Mouse (Mus musculus): ENCODE measurements around the gene Bbs5.
"Not testable (repeated sequence)": the region's sequence is repeated elsewhere in the genome, so short reads cannot be mapped to it uniquely, and the experiment has no call there.

DNA sequence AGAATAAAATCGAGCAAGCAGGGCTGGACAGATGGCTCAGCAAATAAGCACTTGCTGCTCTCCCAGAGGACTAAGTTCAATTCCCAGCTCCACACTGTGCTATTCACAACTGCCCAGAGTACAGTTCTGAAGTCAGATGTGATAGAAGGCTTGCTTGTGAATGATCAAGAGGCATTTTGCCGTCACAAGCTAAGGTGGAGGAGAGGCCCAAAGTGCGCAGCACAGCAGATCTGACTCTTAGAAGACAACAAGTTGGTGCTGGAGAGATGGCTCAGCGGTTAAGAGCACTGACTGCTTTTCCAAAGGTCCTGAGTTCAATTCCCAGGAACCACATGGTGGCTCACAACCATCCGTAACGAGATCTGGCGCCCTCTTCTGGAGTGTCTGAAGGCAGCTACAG is 9.0 kb upstream of the Bbs5 start:
- TF ChIP-seq CTCF (conservative IDR thresholded peaks at IDR 0.05; ENCODE audit: low read length); POU5F1 (IDR thresholded peaks at IDR 0.05; ENCODE audit: borderline replicate concordance, low read length); NANOG (IDR thresholded peaks at IDR 0.05; ENCODE audit: borderline replicate concordance, low read length): not testable (repeated sequence)

All from E14TG2a.4 (cell line).